Mouse (Mus musculus) embryonic fibroblast, embryonic 13.5 days (primary cell): ENCODE data around the gene Gm21973.

Experiments used
- CTCF ChIP-seq: IDR thresholded peaks from 2 replicates; pipeline ENCODE4 v1.5.1; 2011; ENCODE audit warnings: mild to moderate bottlenecking, control low read depth, low read length, moderate library complexity, borderline replicate concordance; ENCODE audit not compliant: insufficient read depth
- POLR2A ChIP-seq: IDR thresholded peaks from 2 replicates; pipeline ENCODE4 v1.6.1; 2011; ENCODE audit warnings: low read depth, mild to moderate bottlenecking, control low read depth, low read length, moderate library complexity

- no peak for TF ChIP-seq CTCF
- no peak for TF ChIP-seq POLR2A
Measured at GRCm38 (mm10) chr15:10276386-10276785, 48.8 kb upstream of the Gm21973 start.
